Mouse (Mus musculus) olfactory bulb, adult 2 months (tissue): Measurements from ENCODE around the gene Prex1.

Source experiments
- CTCF ChIP-seq: fragments of 200-500 bp; IDR thresholded peaks from 2 replicates; pipeline ENCODE4 v1.5.1; 2012; ENCODE audit warnings: low read depth, mild to moderate bottlenecking, low read length, moderate library complexity; ENCODE audit not compliant: insufficient read depth
- POLR2A ChIP-seq: fragments of 200-500 bp; IDR thresholded peaks from 2 replicates; pipeline ENCODE4 v1.6.1; 2012; ENCODE audit warnings: mild to moderate bottlenecking, low read depth, low read length, moderate library complexity; ENCODE audit not compliant: insufficient read depth

GRCm38 (mm10) chr2:166664506-166664905, 49.1 kb downstream of the Prex1 start:
- TF ChIP-seq CTCF = no peak
- TF ChIP-seq POLR2A = no peak
